Mouse (Mus musculus) embryonic facial prominence, embryonic 10.5 days (tissue): ENCODE data around the gene Dnajc5g. TPM values are rescaled to one million over a fixed set of nuclear protein-coding genes. Genes with fewer than 3 reads are reported as not detected.
A peak's percentile ranks its signal among the peaks of the same experiment; 100 is the strongest.

Source experiments
- DNase-seq: peaks from one replicate; pipeline ENCODE4 v3.0.0-alpha.2; 2017; ENCODE audit warnings: low spot score
- H3K27ac ChIP-seq: fragments of 300-500 bp; sonication (generic); replicated peaks from 2 replicates; pipeline ENCODE4 v1.5.1; 2016; ENCODE audit warnings: mild to moderate bottlenecking
- H3K27me3 ChIP-seq: fragments of 300-500 bp; sonication (generic); replicated peaks from 2 replicates; pipeline ENCODE4 v1.6.1; 2016; ENCODE audit warnings: low read depth, mild to moderate bottlenecking; ENCODE audit not compliant: poor library complexity, severe bottlenecking
- H3K36me3 ChIP-seq: fragments of 300-500 bp; sonication (generic); replicated peaks from 2 replicates; pipeline ENCODE4 v1.6.1; 2016; ENCODE audit warnings: mild to moderate bottlenecking, moderate library complexity
- H3K4me1 ChIP-seq: fragments of 300-500 bp; sonication (generic); 2 replicates; pipeline ENCODE4 v1.6.1; 2016
- H3K4me3 ChIP-seq: fragments of 300-500 bp; sonication (generic); 2 replicates; pipeline ENCODE4 v1.5.1; 2016; ENCODE audit warnings: mild to moderate bottlenecking, moderate library complexity
- H3K9me3 ChIP-seq: fragments of 300-500 bp; sonication (generic); 2 replicates; pipeline ENCODE4 v1.6.1; 2016; ENCODE audit warnings: mild to moderate bottlenecking
- WGBS: fragments of 180-500 bp; shearing (Covaris S2); methylation state at CpG from one replicate; pipeline ENCODE4 v1.1.7; 2016; 5-methylcytosine and 5-hydroxymethylcytosine counted together
- polyA plus RNA-seq: library from polyadenylated mRNA; unstranded; fragments of >200 nt; fragmentation: Nextera tagmentation; extraction: Ambion mirVana; gene quantifications from 2 replicates; pipeline ENCODE4 v1.2.1, GENCODE M21; 2016

Dnajc5g gene
- polyA plus RNA-seq, 1 experiment from 2014 or later = not detected

DNA sequence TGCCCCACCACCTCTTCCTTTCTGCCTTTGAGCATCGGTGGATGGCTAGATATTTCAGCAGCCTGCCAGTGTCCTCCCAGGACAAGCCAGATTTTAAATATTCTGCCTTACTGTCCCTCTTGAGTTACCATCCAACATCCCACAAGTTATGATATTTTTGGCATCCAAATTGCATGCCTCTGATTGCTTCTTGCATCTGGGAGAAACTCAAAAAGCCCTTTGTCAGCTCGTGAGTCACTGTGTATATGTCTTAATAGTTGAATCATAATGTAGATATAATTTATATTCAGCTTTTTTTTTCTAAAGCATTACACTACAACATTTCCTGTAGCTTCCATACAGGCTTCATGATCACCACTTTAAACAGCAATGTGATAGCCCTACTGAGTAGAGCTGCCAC is 19.0 kb upstream of the Dnajc5g start:
- no peaks in the 10 kb centered on the region for H3K9me3 ChIP-seq
- no peak overlapping the region for H3K4me3 ChIP-seq
- H3K27ac ChIP-seq = no peak overlapping the region
- no peaks in the 10 kb centered on the region for H3K36me3 ChIP-seq
- no peak for DNase-seq
- 88% methylated on average over 2 of the region's 2 CpGs for WGBS
- H3K27me3 ChIP-seq = peaks cover 86% of the 10 kb centered on the region
- peaks cover 19% of the 10 kb centered on the region for H3K4me1 ChIP-seq

DNA sequence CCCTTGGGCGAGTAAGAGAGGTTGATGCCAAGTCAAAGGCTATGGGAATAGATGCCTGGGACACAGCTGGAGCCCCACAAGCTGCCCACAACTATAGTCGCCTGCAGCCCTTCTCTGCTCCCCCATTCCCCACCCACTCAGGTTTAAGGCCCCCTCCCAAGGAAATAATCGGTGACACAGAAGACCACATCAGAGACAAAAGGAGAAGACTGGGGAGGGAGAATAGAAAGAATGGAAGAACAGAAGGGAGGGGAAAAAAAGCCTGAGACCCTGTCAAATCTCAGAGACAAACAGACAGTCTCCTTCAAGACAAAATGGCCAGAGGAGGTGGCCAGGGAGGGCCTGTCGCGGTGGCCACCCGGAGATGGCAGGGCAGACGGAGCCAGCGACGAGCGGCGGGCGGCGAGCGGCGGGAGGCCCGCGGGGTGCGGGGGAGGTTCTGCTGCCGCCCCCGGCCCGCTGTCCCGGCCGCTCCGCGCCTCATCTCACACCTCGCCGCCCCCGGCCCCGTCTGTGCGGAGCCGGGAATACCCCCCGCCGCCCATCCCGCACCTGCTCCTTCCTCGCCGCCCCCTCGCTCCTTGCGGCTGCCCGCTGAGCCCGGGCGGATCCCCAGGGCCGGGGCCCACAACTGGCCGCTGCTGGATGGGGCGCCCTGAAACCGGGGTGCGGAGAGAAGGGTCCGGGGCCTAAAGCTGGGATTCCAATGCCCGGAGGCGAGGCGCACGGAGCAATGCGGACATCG is 13.7 kb upstream of the Dnajc5g start:
- peak overlapping the region; percentile 50 for H3K4me3 ChIP-seq
- H3K4me1 ChIP-seq = peaks cover 33% of the 10 kb centered on the region
- 2% methylated on average over 53 of the region's 53 CpGs for WGBS
- peaks cover 100% of the 10 kb centered on the region for H3K27me3 ChIP-seq
- no peak overlapping the region; the same call in 1 of the 2 replicates for H3K27ac ChIP-seq
- peak; percentile 25 for DNase-seq
- H3K36me3 ChIP-seq = no peaks in the 10 kb centered on the region
- no peaks in the 10 kb centered on the region for H3K9me3 ChIP-seq

DNA sequence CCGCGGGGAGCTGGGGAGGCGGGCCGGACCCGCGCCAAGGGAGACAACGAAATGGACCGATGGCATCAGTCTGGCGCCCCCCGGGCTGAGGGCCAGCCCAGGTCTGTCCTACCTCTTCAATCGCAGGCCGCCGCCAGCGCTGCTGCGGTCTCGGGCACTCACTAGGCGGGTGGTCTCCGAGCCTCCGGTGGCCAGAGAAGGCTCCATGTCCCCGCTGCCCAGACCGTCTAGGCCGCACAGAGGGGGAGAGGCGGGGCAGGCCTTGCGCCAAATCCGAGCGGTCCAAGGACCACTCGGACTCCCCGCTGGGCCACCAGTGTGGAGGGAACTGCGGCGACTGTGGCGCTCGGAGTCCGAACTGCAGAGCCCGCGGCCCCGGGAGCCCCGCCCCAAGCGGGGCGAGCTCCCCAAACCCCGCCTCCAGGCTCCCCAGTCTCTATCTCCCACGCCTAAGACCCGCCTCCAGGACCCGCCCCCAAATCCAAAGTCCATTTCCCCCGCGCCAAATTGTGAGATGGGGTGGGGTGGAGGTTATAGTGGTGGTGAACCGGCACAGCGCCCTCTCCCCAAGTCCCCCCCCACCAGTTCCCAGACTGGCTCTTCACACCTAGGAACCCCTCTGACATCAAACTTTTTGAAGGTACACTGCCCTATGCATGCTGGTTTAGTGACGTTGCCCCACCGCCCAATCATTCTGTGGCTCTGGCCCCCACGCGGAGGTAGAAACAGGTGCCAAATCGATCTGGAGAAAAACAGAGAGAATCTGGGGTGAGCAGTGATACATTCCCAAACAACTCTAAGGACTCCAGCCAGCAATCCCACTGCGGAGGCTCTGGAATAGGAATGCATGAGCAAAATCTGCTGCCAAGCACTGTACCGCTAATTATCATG is 12.7 kb upstream of the Dnajc5g start:
- Histone ChIP-seq H3K9me3 (no peaks in the 10 kb centered on the region), H3K27me3 (peaks cover 100% of the 10 kb centered on the region), H3K36me3 (no peaks in the 10 kb centered on the region), H3K4me3 (peak overlapping the region; percentile 50), H3K4me1 (peaks cover 33% of the 10 kb centered on the region), H3K27ac (no peak overlapping the region; the same call in 1 of the 2 replicates)
- WGBS = under 1% methylated on average over 54 of the region's 54 CpGs
- DNase-seq = peak; percentile 60

DNA sequence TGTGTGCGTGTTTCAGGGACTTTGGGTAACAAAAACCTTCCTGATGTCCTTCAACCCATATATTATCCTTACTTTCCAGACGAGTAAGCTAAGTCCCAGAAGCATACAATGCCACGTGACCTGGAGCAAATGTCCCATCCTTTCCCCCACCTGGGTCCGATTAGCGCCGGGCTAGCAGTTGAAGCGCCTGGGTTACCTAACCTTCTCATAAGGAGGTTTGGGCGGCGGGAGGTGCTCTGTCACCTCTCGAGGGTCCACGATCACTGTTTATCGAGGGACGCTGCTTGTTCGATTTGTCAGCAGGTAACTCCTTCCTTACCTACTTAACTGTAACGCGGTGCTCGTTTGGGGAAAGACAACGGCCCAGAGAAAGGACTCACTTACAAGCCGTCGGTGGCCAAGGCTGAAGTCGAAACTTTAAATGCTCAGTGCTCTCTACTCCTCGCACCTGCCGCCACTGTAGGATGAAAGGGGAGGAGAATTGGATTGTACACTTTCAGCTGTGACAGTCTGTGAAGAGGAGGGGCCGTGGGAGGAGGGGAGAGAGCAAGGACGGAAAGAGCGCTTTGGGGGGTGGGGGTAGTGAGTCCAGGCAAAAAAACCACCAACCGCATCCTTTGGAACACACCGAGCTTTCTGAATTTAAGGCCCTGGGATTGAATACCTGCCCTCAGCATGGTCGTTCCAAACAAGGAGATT is 11.8 kb upstream of the Dnajc5g start:
- WGBS = 2% methylated on average over 29 of the region's 29 CpGs
- DNase-seq = peak; percentile 68
- H3K4me1 ChIP-seq = peaks cover 33% of the 10 kb centered on the region
- H3K36me3 ChIP-seq = no peaks in the 10 kb centered on the region
- no peak overlapping the region for H3K27ac ChIP-seq
- H3K4me3 ChIP-seq = peak overlapping the region; percentile 50
- no peaks in the 10 kb centered on the region for H3K9me3 ChIP-seq
- peaks cover 100% of the 10 kb centered on the region for H3K27me3 ChIP-seq

DNA sequence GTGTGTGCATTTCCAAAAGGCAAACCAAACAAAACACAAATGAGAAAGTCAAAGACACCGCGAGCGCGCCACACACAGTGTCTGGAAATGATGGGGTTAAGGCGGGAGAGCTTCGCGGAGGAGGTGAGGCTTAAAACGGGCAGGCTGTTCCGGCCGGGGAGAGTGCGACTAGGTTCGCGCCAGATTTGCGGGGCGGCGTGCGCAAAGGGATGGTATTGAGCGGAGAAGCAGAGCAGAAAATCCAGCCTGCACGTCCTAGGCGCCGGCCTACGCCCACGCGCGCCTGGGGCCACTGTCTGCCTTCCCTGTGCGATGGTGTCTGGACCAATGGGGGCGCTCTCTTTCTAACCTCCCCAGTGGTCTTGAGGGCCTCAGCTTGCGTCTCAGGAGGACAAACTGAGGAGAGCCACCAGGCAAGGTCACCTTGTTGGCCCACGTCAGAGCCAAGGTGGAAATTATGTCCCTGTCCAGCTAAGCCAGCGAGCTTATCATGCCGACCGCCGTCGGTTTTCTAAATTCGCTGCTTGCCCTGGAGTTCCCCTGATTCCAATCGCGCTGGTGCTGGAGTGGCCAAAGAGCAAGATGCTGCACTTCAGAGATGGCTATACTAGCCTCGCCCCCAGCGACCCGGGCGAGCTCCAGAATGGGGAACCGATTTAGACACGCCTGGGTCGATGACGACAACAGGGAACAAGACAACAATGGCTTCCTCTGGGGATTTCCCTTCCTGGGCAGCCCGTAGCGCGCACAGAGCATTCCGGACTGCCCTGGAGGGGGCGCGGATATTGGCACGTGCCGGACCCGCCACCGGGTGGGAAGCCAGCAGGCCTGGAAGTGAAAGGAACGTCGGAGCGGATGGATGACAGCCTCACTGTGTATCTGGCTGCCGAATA is 11.0 kb upstream of the Dnajc5g start:
- no peaks in the 10 kb centered on the region for H3K36me3 ChIP-seq
- peaks cover 100% of the 10 kb centered on the region for H3K27me3 ChIP-seq
- peaks cover 33% of the 10 kb centered on the region for H3K4me1 ChIP-seq
- WGBS = under 1% methylated on average over 59 of the region's 59 CpGs
- H3K9me3 ChIP-seq = no peaks in the 10 kb centered on the region
- peak; percentile 56 for DNase-seq
- H3K27ac ChIP-seq = no peak overlapping the region
- H3K4me3 ChIP-seq = peak overlapping the region; percentile 50

DNA sequence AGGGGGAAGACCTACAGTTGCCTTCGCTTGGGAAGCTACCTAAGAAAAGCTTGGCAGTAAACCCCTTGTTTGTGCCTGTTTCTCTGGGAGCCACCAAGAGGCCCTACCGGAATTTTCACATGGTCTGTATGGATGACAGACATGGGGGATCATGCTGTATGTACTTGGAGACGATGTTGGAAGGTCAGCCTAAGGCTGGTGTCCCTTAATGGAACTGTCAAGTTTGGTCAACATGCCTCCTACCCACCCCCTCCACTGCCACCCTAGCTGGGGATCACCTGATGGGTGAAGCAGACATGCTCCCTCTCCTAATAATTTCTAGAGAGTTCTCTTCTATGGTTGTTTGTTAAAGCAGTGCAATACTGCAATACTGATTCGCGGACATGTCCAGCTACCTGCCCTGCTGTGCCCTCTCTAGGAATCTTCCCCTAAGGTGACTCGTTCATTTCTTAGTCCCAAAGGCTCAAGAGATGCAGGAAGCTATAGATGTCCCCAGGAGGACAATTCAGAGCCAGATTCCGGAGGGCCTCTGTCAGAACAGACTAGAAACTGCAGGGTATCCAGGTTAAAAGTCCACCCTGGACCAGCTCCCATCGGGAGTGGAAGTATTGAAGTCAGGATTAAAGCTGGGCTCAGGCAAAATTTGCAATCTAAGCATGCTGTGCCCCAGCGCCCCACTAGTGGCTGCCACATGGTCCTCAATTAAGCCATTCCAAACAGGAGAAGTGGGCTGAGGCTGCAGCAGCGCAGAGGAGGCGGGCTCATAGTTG is 10.2 kb upstream of the Dnajc5g start:
- H3K4me3 ChIP-seq = peak overlapping the region; percentile 50; the same call in 1 of the 2 replicates
- H3K27me3 ChIP-seq = peaks cover 92% of the 10 kb centered on the region
- DNase-seq = no peak
- H3K4me1 ChIP-seq = peaks cover 33% of the 10 kb centered on the region
- H3K27ac ChIP-seq = no peak overlapping the region
- WGBS = 28% methylated on average over 11 of the region's 11 CpGs
- H3K9me3 ChIP-seq = no peaks in the 10 kb centered on the region
- no peaks in the 10 kb centered on the region for H3K36me3 ChIP-seq

DNA sequence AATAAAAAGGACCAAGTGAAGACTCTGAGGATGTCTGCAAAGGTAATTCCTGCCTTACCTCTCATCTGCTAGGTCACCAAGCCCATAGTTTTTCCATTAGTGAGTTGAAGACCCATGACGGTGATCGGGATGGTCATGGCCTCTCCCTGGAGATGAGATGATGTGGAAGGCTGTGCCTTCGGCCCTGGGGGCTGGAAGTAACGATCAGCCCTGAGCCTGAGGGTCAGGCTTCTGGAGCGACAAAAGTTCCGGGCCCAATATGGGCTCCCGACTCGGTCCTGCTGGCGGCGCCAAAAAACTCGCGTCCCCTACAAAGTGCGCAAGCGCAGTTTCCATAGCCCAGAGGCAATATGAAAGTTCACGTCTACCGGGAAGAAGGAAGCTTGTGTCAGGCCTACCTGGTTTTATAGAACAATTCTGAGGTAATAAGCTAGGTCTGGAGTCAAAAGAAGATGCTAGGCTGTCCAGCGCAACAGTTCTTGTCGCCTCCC is 2.0 kb downstream of the Dnajc5g start, which contains the start of gene Slc30a3:
Gene Slc30a3, minus strand, starts transcription at position 238 of the 491 bp plus-strand sequence.
- WGBS = 95% methylated on average over 18 of the region's 18 CpGs

DNA sequence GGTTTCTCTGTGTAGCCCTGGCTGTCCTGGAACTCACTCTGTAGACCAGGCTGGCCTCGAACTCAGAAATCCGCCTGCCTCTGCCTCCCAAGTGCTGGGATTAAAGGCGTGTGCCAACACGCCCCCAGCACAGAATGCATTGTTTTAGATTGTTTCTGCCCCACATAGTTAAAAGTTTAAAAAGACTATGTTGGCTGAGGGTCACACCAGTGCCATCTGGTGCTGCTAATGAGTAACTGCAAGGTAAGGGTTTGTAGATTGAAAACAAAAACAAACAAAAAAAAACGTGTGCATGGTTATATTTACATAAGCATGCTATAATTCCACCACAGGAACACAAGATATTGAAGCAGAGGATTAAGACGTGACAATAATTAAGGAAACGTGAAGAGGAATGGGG is 4.7 kb downstream of the Dnajc5g start:
- no peak for DNase-seq
- Histone ChIP-seq H3K27me3 (no peaks in the 10 kb centered on the region), H3K36me3 (no peaks in the 10 kb centered on the region), H3K4me1 (no peaks in the 10 kb centered on the region), H3K4me3 (no peak overlapping the region), H3K9me3 (no peaks in the 10 kb centered on the region), H3K27ac (no peak overlapping the region)
- 35% methylated on average over 7 of the region's 7 CpGs for WGBS

More for the DNA sequence above, 2.0 kb downstream of the Dnajc5g start, which contains the start of gene Slc30a3:
- no peaks in the 10 kb centered on the region for H3K9me3 ChIP-seq
- no peaks in the 10 kb centered on the region for H3K27me3 ChIP-seq
- no peak for DNase-seq
- H3K36me3 ChIP-seq = no peaks in the 10 kb centered on the region
- no peaks in the 10 kb centered on the region for H3K4me1 ChIP-seq
- no peak within 1 kb of the TSS for H3K4me3 ChIP-seq
- H3K27ac ChIP-seq = no peak within 1 kb of the TSS

DNA sequence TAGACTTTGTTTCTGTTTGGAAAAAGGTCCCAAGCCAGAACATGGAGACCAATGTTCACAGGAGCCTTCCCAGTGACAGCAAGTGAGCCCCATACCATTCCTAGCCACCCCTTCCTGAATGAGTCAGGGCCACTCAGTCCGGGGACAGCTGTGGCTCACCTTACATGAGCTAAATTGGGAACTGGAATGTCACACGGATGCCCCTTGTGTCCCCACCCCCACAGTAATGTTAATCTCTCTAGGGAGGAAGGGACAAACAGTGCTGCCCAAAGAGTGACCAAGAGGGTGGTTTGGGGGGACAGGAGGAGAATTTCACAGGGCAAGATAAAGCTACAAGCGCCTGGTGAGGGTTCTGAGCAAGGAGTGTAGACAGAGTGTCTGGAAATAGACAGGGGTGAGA is 10.3 kb downstream of the Dnajc5g start, which contains the start of gene Trim54:
Gene Trim54, plus strand, starts transcription at position 359 of the 400 bp plus-strand sequence.
- peaks cover 6% of the 10 kb centered on the region; the same call in 1 of the 2 replicates for H3K4me1 ChIP-seq
- no peaks in the 10 kb centered on the region for H3K9me3 ChIP-seq
- 37% methylated on average over 3 of the region's 3 CpGs for WGBS
- no peaks in the 10 kb centered on the region for H3K36me3 ChIP-seq
- H3K4me3 ChIP-seq = no peak within 1 kb of the TSS
- DNase-seq = no peak
- peaks cover 10% of the 10 kb centered on the region for H3K27me3 ChIP-seq
- H3K27ac ChIP-seq = no peak within 1 kb of the TSS

DNA sequence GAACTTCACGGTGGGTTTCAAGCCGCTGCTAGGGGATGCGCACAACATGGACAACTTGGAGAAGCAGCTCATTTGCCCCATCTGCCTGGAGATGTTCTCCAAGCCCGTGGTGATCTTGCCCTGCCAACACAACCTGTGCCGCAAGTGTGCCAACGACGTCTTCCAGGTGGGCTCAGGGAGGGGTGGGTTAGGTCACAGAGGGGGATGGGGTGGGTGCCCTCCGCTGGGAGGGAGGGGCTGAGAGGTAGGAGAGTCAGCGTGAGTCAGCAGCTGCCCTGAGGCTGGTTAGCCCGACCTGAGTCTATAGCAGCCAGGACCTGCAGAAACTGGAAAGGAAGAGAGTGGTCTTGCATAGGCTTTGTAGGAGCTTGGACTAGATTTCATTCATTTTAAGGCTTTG is 10.8 kb downstream of the Dnajc5g start:
- WGBS = 28% methylated on average over 10 of the region's 10 CpGs

DNA sequence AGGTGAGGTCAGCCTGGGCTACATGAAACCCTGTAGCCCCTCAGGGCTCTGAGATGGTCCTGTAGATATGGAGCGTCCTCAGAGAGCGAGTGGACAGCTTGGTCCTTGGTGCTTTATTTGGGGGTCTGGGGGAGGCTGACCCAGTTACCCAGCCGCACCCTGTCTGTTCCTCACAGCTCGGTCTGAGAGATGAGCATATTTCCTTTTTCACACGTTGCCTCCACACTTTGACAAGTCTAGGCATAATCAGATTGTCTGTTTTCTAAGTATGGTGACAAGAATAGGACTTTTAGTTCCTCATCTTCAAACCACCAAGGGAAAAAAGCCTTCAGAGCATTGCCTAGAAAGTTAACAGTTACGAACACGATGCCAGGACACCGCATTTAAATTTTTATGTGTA is 15.0 kb downstream of the Dnajc5g start:
- Histone ChIP-seq H3K36me3 (no peaks in the 10 kb centered on the region), H3K27ac (no peak overlapping the region), H3K4me3 (no peak overlapping the region), H3K27me3 (peaks cover 10% of the 10 kb centered on the region), H3K9me3 (no peaks in the 10 kb centered on the region), H3K4me1 (peaks cover 10% of the 10 kb centered on the region)
- WGBS = 85% methylated on average over 8 of the region's 8 CpGs
- DNase-seq = no peak

More for the DNA sequence above, 10.8 kb downstream of the Dnajc5g start:
- no peak for DNase-seq
- Histone ChIP-seq H3K36me3 (no peaks in the 10 kb centered on the region), H3K27me3 (peaks cover 10% of the 10 kb centered on the region), H3K4me3 (no peak overlapping the region), H3K9me3 (no peaks in the 10 kb centered on the region), H3K4me1 (peaks cover 6% of the 10 kb centered on the region; the same call in 1 of the 2 replicates), H3K27ac (no peak overlapping the region)
